Mouse (Mus musculus): Measurements from ENCODE around the gene Peli2. TPM values are rescaled to one million over a fixed set of nuclear protein-coding genes. Genes with fewer than 3 reads are reported as not detected.
A peak's percentile ranks its signal among the peaks of the same experiment; 100 is the strongest.

Peli2 gene
- polyA plus RNA-seq, 1 experiment from 2014 or later = 5.1 TPM

GRCm38 (mm10) chr14:48241335-48241734 lies 120.7 kb downstream of the Peli2 start:
- Histone ChIP-seq H3K4me2 (ENCODE audit: low read length) (no peak overlapping the region), H3K4me3 (ENCODE audit: low read depth, low read length) (no peak overlapping the region), H3K9ac (ENCODE audit: low read length) (no peak overlapping the region), H3K36me3 (ENCODE audit: control insufficient read depth, insufficient read depth, low read length) (no peaks in the 10 kb centered on the region; the same call in 1 of the 2 replicates), H3K9me3 (replicated peaks; ENCODE audit: control insufficient read depth, low read length) (no peaks in the 10 kb centered on the region), H3K27me3 (replicated peaks; ENCODE audit: control insufficient read depth, insufficient read depth, low read length) (no peaks in the 10 kb centered on the region), H3K27ac (ENCODE audit: low read depth, low read length) (no peak overlapping the region), H3K4me1 (ENCODE audit: control insufficient read depth, insufficient read depth, low read length) (no peaks in the 10 kb centered on the region)
- ATAC-seq = no peak
- DNase-seq (ENCODE audit: low spot score) = no peak
- 87% methylated on average over 7 of the region's 7 CpGs for WGBS

DNA sequence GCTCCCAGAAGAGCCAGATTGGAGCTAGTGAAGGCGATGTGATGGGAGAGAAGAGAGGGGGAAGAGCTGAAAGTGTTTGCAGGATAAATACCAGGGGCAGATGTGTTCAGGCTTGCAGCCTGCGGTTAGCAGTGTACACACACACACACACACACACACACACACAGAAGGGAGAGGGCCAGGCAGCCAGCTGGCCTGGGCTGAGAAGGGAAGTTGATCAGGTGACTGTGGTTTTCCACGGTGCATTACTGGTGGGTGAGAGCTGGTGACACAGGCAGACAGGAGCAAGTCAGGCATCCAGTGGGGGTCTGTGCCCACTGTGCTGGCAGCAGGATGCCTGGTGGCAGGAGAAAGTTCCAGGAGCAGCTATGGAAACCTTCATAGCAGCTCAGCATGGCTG lies 125.6 kb downstream of the Peli2 start:
- Histone ChIP-seq H3K36me3 (ENCODE audit: control insufficient read depth, insufficient read depth, low read length) (no peaks in the 10 kb centered on the region; the same call in 1 of the 2 replicates), H3K9ac (ENCODE audit: low read length) (no peak overlapping the region), H3K27me3 (replicated peaks; ENCODE audit: control insufficient read depth, insufficient read depth, low read length) (no peaks in the 10 kb centered on the region), H3K9me3 (replicated peaks; ENCODE audit: control insufficient read depth, low read length) (no peaks in the 10 kb centered on the region), H3K4me1 (ENCODE audit: control insufficient read depth, insufficient read depth, low read length) (no peaks in the 10 kb centered on the region), H3K4me3 (ENCODE audit: low read depth, low read length) (no peak overlapping the region), H3K4me2 (ENCODE audit: low read length) (no peak overlapping the region), H3K27ac (ENCODE audit: low read depth, low read length) (no peak overlapping the region)
- DNase-seq (ENCODE audit: low spot score) = no peak
- ATAC-seq = no peak
- WGBS = 86% methylated on average over 3 of the region's 3 CpGs

DNA sequence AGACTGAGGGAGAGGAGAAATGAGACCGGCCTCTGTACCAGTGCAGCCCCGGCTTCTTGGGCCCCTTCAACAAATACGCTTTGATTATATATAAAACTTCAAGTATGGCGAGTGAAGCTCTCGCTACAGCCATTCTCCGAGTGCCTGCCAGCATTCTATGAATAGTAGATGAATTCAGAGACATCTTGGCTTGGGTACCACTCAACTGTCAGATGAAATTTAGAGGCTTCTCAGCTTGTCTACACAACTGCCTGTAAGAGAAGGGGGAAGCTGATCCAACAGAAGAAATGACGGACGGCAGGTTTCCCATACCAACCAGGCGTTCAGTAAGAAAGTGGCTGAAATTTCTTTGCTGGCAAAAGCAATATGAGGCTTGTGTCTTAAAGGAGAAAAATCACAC lies 126.3 kb downstream of the Peli2 start:
- 86% methylated on average over 9 of the region's 9 CpGs for WGBS
- Histone ChIP-seq H3K36me3 (ENCODE audit: control insufficient read depth, insufficient read depth, low read length) (no peaks in the 10 kb centered on the region; the same call in 1 of the 2 replicates), H3K9ac (ENCODE audit: low read length) (no peak overlapping the region), H3K9me3 (replicated peaks; ENCODE audit: control insufficient read depth, low read length) (no peaks in the 10 kb centered on the region), H3K27ac (ENCODE audit: low read depth, low read length) (no peak overlapping the region), H3K4me1 (ENCODE audit: control insufficient read depth, insufficient read depth, low read length) (no peaks in the 10 kb centered on the region), H3K4me3 (ENCODE audit: low read depth, low read length) (no peak overlapping the region), H3K4me2 (ENCODE audit: low read length) (no peak overlapping the region), H3K27me3 (replicated peaks; ENCODE audit: control insufficient read depth, insufficient read depth, low read length) (no peaks in the 10 kb centered on the region)
- ATAC-seq (no peak), DNase-seq (ENCODE audit: low spot score) (peak; percentile 34)

- 0 out of 2 replicates have a peak, but pooled peaks cover 5% of the 10 kb centered on the region for H3K36me3 ChIP-seq (ENCODE audit: control insufficient read depth, insufficient read depth, low read length)
- no peak for DNase-seq (ENCODE audit: low spot score)
- no peak for ATAC-seq
- H3K9me3 ChIP-seq (replicated peaks; ENCODE audit: control insufficient read depth, low read length) = no peaks in the 10 kb centered on the region
- H3K4me2 ChIP-seq (ENCODE audit: low read length) = no peak overlapping the region
- no peaks in the 10 kb centered on the region for H3K27me3 ChIP-seq (replicated peaks; ENCODE audit: control insufficient read depth, insufficient read depth, low read length)
- H3K27ac ChIP-seq (ENCODE audit: low read depth, low read length) = no peak overlapping the region
- WGBS = 94% methylated on average over 2 of the region's 2 CpGs
- H3K9ac ChIP-seq (ENCODE audit: low read length) = no peak overlapping the region
- no peaks in the 10 kb centered on the region for H3K4me1 ChIP-seq (ENCODE audit: control insufficient read depth, insufficient read depth, low read length)
- H3K4me3 ChIP-seq (ENCODE audit: low read depth, low read length) = no peak overlapping the region
Observed at GRCm38 (mm10) chr14:48249459-48249858, 128.8 kb downstream of the Peli2 start.

- DNase-seq (ENCODE audit: low spot score) = no peak
- Histone ChIP-seq H3K9me3 (replicated peaks; ENCODE audit: control insufficient read depth, low read length) (no peaks in the 10 kb centered on the region), H3K9ac (ENCODE audit: low read length) (no peak overlapping the region), H3K27me3 (replicated peaks; ENCODE audit: control insufficient read depth, insufficient read depth, low read length) (no peaks in the 10 kb centered on the region), H3K27ac (ENCODE audit: low read depth, low read length) (no peak overlapping the region), H3K4me1 (ENCODE audit: control insufficient read depth, insufficient read depth, low read length) (no peaks in the 10 kb centered on the region), H3K4me3 (ENCODE audit: low read depth, low read length) (no peak overlapping the region), H3K36me3 (ENCODE audit: control insufficient read depth, insufficient read depth, low read length) (0 out of 2 replicates have a peak, but pooled peaks cover 5% of the 10 kb centered on the region), H3K4me2 (ENCODE audit: low read length) (no peak overlapping the region)
- 92% methylated on average over 9 of the region's 9 CpGs for WGBS
- ATAC-seq = no peak
Observed at GRCm38 (mm10) chr14:48249909-48250308, 129.3 kb downstream of the Peli2 start.

DNA sequence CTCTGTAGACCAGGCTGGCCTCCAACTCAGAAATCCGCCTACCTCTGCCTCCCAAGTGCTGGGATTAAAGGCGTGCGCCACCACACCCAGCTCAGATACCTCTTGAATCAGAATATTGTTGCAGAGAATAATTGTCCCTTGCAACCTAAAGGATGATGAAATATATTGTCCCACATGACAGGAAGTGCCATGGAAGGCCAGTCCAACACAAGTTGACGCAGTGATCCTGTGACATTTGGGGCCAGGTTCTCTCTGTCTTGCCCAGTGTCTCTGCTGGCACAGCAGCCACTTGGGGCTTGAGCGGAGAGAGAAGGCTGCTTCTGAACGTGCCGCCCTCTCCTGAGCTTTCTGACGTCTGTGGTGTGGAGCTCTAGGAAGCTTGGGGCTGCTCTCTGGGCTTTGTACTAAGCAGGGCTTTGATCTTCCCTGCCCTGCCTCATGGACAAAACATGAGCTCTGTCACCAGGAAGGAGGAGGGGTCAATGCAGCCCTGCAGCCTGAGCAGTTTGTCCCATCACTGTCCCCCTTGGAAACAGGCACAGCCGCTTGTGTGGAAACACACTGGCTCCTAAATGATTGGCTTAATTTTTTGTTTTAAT lies 130.9 kb downstream of the Peli2 start:
- no peak overlapping the region for H3K27ac ChIP-seq (ENCODE audit: low read depth, low read length)
- ATAC-seq (no peak), DNase-seq (ENCODE audit: low spot score) (peak; percentile 17)

GRCm38 (mm10) chr14:48253183-48253582 lies 132.6 kb downstream of the Peli2 start:
- Histone ChIP-seq H3K4me3 (ENCODE audit: low read depth, low read length) (no peak overlapping the region), H3K4me1 (ENCODE audit: control insufficient read depth, insufficient read depth, low read length) (no peaks in the 10 kb centered on the region), H3K9me3 (replicated peaks; ENCODE audit: control insufficient read depth, low read length) (no peaks in the 10 kb centered on the region), H3K27me3 (replicated peaks; ENCODE audit: control insufficient read depth, insufficient read depth, low read length) (no peaks in the 10 kb centered on the region), H3K36me3 (ENCODE audit: control insufficient read depth, insufficient read depth, low read length) (peaks cover 11% of the 10 kb centered on the region; the same call in 1 of the 2 replicates), H3K4me2 (ENCODE audit: low read length) (no peak overlapping the region), H3K9ac (ENCODE audit: low read length) (no peak overlapping the region), H3K27ac (ENCODE audit: low read depth, low read length) (no peak overlapping the region)
- ATAC-seq = no peak
- no peak for DNase-seq (ENCODE audit: low spot score)
- 92% methylated on average over 10 of the region's 10 CpGs for WGBS

More for the DNA sequence above, 130.9 kb downstream of the Peli2 start:
- Histone ChIP-seq H3K4me1 (ENCODE audit: control insufficient read depth, insufficient read depth, low read length) (no peaks in the 10 kb centered on the region), H3K4me3 (ENCODE audit: low read depth, low read length) (no peak overlapping the region), H3K4me2 (ENCODE audit: low read length) (no peak overlapping the region), H3K9me3 (replicated peaks; ENCODE audit: control insufficient read depth, low read length) (no peaks in the 10 kb centered on the region), H3K36me3 (ENCODE audit: control insufficient read depth, insufficient read depth, low read length) (peaks cover 10% of the 10 kb centered on the region; the same call in 1 of the 2 replicates), H3K27me3 (replicated peaks; ENCODE audit: control insufficient read depth, insufficient read depth, low read length) (no peaks in the 10 kb centered on the region), H3K9ac (ENCODE audit: low read length) (no peak overlapping the region)
- 44% methylated on average over 9 of the region's 9 CpGs for WGBS

DNA sequence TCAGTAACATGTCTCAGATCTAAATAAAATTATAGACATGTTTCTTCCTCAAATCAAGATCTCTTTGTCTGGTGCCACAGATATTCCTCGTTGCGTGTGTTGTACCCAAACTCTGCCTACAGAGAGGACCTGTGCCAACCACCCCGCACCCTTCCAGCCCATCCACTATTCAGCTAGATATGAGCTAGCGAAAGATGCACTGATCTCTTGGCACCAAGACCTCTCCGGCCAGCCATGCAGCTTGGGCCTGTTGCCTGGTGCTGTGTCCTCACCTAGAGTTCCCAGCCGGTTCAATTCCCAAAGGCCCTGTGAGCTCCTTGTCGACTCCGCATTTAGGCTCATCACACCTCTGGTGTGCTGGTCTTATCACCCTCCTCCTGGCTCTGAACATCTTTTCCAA lies 134.1 kb downstream of the Peli2 start:
- no peak overlapping the region for H3K27ac ChIP-seq (ENCODE audit: low read depth, low read length)
- WGBS = 94% methylated on average over 8 of the region's 8 CpGs
- H3K36me3 ChIP-seq (ENCODE audit: control insufficient read depth, insufficient read depth, low read length) = peaks cover 11% of the 10 kb centered on the region; the same call in 1 of the 2 replicates
- H3K9me3 ChIP-seq (replicated peaks; ENCODE audit: control insufficient read depth, low read length) = no peaks in the 10 kb centered on the region
- H3K4me1 ChIP-seq (ENCODE audit: control insufficient read depth, insufficient read depth, low read length) = no peaks in the 10 kb centered on the region
- no peak for DNase-seq (ENCODE audit: low spot score)
- H3K27me3 ChIP-seq (replicated peaks; ENCODE audit: control insufficient read depth, insufficient read depth, low read length) = no peaks in the 10 kb centered on the region
- no peak for ATAC-seq
- H3K4me2 ChIP-seq (ENCODE audit: low read length) = no peak overlapping the region
- H3K4me3 ChIP-seq (ENCODE audit: low read depth, low read length) = no peak overlapping the region
- no peak overlapping the region for H3K9ac ChIP-seq (ENCODE audit: low read length)

DNA sequence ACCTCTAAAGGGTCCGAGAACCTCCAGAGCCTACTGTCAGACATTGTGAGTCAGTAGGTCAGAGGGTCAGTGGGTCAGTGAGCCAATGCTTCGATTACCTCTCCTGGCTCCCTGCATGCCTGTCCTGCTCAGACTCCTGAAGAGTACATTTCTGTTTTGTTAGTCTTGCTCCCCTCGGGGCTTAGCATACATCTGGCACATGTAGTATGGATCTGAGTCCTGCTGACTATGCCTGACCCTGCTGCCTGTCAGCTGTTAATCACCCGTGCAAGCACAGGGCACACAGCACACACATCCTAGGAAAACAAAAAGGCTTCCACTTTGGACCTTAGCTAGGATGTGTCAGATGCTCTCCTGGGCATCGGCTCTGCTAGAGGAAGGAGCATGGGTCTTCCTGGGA lies 134.7 kb downstream of the Peli2 start:
- no peaks in the 10 kb centered on the region for H3K9me3 ChIP-seq (replicated peaks; ENCODE audit: control insufficient read depth, low read length)
- no peak overlapping the region for H3K4me2 ChIP-seq (ENCODE audit: low read length)
- H3K27me3 ChIP-seq (replicated peaks; ENCODE audit: control insufficient read depth, insufficient read depth, low read length) = no peaks in the 10 kb centered on the region
- 81% methylated on average over 5 of the region's 5 CpGs for WGBS
- ATAC-seq (no peak), DNase-seq (ENCODE audit: low spot score) (no peak)
- H3K9ac ChIP-seq (ENCODE audit: low read length) = no peak overlapping the region
- no peak overlapping the region for H3K4me3 ChIP-seq (ENCODE audit: low read depth, low read length)
- no peaks in the 10 kb centered on the region for H3K4me1 ChIP-seq (ENCODE audit: control insufficient read depth, insufficient read depth, low read length)
- peaks cover 11% of the 10 kb centered on the region; the same call in 1 of the 2 replicates for H3K36me3 ChIP-seq (ENCODE audit: control insufficient read depth, insufficient read depth, low read length)
- H3K27ac ChIP-seq (ENCODE audit: low read depth, low read length) = no peak overlapping the region
